Mouse (Mus musculus): ENCODE measurements around the gene Izumo1r. TPM values are rescaled to one million over a fixed set of nuclear protein-coding genes. Genes with fewer than 3 reads are reported as not detected.
A peak's percentile ranks its signal among the peaks of the same experiment; 100 is the strongest.

Izumo1r gene
- polyA plus RNA-seq, 1 experiment from 2014 or later: not detected

DNA sequence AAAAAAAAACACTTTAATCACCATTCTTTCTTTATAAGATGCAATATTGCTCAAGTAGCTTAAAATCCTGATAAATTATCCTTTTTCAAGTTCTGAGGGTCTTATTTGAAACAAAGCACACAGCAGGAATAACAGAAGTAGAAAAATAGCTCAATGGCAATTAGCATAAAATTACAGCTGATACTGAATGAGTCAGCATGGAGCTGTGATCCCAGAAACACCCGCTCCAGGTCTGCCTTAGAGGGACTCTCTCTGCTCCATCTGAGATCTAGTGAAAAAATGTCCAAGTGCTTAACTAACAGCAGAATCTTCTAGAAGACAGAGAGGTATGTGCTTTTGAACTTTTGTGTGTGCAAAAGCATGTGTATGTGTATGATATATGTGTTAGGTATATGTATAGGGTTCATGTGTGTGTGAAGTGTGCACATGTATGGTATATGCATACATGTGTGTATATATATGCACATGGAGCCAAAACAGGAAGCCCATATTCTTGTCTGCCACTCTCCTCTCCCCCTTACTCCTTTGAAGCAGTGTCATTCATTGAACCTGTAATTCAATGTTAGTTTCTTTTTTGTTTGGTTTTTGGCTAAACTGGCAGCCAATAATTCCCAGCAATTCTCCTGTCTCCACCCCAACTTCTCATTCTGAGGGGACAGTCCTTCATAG is 55.3 kb downstream of the Izumo1r start:
- Histone ChIP-seq H3K9me3 (ENCODE audit: control insufficient read depth, low read length) (no peaks in the 10 kb centered on the region), H3K27ac (replicated peaks; ENCODE audit: low read depth, low read length) (no peak overlapping the region), H3K36me3 (ENCODE audit: control insufficient read depth, insufficient read depth, low read length) (no peaks in the 10 kb centered on the region), H3K9ac (replicated peaks; ENCODE audit: low read length) (no peak overlapping the region), H3K27me3 (ENCODE audit: control insufficient read depth, insufficient read depth, low read length) (no peaks in the 10 kb centered on the region), H3K4me3 (replicated peaks; ENCODE audit: low read depth, low read length) (no peak overlapping the region), H3K4me1 (ENCODE audit: control insufficient read depth, insufficient read depth, low read length) (no peaks in the 10 kb centered on the region), H3K4me2 (ENCODE audit: low read length) (no peak overlapping the region)
- 82% methylated on average over 1 of the region's 1 CpGs for WGBS
- ATAC-seq (ENCODE audit: low FRiP score, low TSS enrichment) (no peak), DNase-seq (no peak)

DNA sequence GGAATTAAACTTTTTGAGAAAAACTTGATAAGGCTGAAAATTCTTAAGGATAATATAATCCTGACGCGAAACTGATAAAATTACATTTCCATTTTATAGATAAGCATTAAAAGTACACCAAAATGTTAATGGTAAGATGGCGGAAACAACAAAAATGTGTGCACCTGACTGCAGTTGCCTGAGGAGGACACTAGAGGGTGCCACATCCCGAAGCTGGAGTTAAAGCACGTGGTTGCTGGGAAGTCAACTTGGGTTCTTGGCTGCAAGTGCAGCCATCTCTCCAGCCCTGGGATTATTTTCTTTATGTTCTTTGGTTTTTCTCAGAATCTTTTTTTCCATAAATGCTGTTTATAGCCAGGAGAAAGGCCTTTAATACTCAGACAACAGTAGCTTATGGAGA is 57.3 kb downstream of the Izumo1r start:
- no peaks in the 10 kb centered on the region for H3K36me3 ChIP-seq (ENCODE audit: control insufficient read depth, insufficient read depth, low read length)
- H3K27me3 ChIP-seq (ENCODE audit: control insufficient read depth, insufficient read depth, low read length): no peaks in the 10 kb centered on the region
- no peaks in the 10 kb centered on the region for H3K9me3 ChIP-seq (ENCODE audit: control insufficient read depth, low read length)
- H3K4me3 ChIP-seq (replicated peaks; ENCODE audit: low read depth, low read length): no peak overlapping the region
- DNase-seq: peak; percentile 21
- ATAC-seq (ENCODE audit: low FRiP score, low TSS enrichment): no peak
- WGBS: 48% methylated on average over 5 of the region's 5 CpGs
- H3K4me2 ChIP-seq (ENCODE audit: low read length): no peak overlapping the region
- no peak overlapping the region for H3K9ac ChIP-seq (replicated peaks; ENCODE audit: low read length)
- no peaks in the 10 kb centered on the region for H3K4me1 ChIP-seq (ENCODE audit: control insufficient read depth, insufficient read depth, low read length)
- no peak overlapping the region for H3K27ac ChIP-seq (replicated peaks; ENCODE audit: low read depth, low read length)

DNA sequence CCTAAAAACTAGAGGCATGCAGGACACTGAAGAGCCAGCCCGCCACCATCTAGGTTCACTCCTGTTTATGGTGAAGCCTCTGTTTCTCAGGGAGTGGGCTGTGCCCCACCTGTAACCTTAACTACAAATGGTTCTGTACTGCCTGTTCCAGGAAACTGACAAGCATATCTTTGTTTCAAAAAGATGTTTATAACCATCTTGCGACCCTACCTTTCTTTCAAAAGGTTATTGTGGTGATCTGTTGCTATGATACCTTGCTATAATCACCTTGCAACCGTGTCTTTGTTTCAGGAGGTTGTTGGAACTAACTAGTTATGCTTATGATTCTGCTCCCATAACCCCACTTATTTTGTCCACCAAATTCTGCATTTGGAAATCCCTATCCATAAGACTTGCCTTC is 59.8 kb downstream of the Izumo1r start:
- H3K9ac ChIP-seq (replicated peaks; ENCODE audit: low read length): no peak overlapping the region
- no peak for DNase-seq
- H3K27ac ChIP-seq (replicated peaks; ENCODE audit: low read depth, low read length): no peak overlapping the region
- no peak overlapping the region for H3K4me2 ChIP-seq (ENCODE audit: low read length)
- H3K27me3 ChIP-seq (ENCODE audit: control insufficient read depth, insufficient read depth, low read length): no peaks in the 10 kb centered on the region
- H3K9me3 ChIP-seq (ENCODE audit: control insufficient read depth, low read length): no peaks in the 10 kb centered on the region
- H3K4me3 ChIP-seq (replicated peaks; ENCODE audit: low read depth, low read length): no peak overlapping the region
- WGBS: 93% methylated on average over 3 of the region's 3 CpGs
- H3K4me1 ChIP-seq (ENCODE audit: control insufficient read depth, insufficient read depth, low read length): no peaks in the 10 kb centered on the region
- no peaks in the 10 kb centered on the region for H3K36me3 ChIP-seq (ENCODE audit: control insufficient read depth, insufficient read depth, low read length)
- no peak for ATAC-seq (ENCODE audit: low FRiP score, low TSS enrichment)

DNA sequence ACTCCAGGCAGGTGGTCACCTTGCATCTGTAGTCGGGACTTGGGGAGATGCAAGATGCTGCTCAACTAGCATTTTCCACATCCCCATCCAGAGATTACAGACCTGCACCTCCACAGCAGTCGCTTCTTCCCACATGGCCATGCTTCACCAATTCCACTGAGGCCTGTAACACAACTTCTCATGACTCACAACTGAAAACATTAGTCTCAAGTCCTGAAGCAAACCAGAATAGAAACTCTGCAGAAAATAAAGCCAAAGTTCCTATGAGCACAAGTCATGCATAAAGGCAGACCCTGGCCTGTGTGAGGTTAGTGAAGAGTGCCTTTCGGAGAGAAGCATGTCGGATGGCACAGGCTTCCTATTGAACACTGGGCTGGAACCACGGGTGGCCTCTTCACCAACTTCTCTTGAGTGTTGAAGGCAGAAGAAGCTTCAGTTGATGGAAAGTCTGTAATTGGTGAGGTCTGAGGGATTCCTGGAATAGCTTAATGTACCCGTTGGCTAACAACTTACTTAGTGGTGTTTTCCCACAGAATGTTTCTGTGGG is 60.4 kb downstream of the Izumo1r start:
- no peaks in the 10 kb centered on the region for H3K4me1 ChIP-seq (ENCODE audit: control insufficient read depth, insufficient read depth, low read length)
- ATAC-seq (ENCODE audit: low FRiP score, low TSS enrichment): no peak
- no peak overlapping the region for H3K4me2 ChIP-seq (ENCODE audit: low read length)
- H3K4me3 ChIP-seq (replicated peaks; ENCODE audit: low read depth, low read length): no peak overlapping the region
- no peaks in the 10 kb centered on the region for H3K27me3 ChIP-seq (ENCODE audit: control insufficient read depth, insufficient read depth, low read length)
- no peak overlapping the region for H3K27ac ChIP-seq (replicated peaks; ENCODE audit: low read depth, low read length)
- H3K36me3 ChIP-seq (ENCODE audit: control insufficient read depth, insufficient read depth, low read length): no peaks in the 10 kb centered on the region
- DNase-seq: no peak
- WGBS: 93% methylated on average over 6 of the region's 6 CpGs
- no peaks in the 10 kb centered on the region for H3K9me3 ChIP-seq (ENCODE audit: control insufficient read depth, low read length)
- H3K9ac ChIP-seq (replicated peaks; ENCODE audit: low read length): no peak overlapping the region

DNA sequence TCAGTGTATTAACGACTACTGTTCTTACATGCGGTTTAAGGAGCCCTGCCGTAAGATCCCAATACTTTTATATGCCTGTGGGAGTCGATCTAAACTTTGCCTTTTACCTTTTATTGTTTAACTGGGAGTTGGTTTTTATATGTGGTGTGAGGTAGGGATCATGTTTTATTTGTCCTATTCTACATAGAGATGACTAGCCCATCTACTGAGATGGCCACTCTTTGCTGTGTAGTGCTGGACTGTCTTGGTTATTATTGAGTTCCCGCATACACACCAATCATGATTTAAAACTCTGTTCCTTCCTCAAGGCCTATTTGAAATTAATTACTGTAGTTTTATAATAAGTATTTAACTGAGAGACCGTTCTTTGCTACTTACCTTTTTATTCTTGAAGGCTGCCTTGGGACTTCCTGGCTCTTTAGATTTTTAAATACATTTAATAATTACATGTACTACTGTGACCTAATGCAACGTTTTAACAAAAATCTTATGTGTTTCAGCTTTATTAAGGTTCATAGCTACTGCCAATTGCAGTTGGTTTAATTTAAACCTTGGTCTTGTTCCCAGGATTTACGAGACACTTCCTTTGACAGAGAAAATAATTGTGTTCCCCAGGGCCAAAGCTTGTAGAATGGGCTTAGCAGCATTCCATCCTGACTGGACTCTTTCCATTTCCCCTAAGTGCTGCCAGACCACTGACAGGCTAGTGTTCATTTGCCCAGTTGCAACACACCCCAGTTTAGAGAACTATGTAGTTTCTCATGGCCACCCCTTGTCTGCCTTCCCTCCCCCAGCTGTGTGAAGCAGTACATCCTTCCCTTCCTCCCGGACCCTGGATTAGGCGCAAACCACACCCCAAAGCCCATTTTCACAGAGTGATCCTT is 61.6 kb downstream of the Izumo1r start:
- Histone ChIP-seq H3K9ac (replicated peaks; ENCODE audit: low read length) (no peak overlapping the region), H3K36me3 (ENCODE audit: control insufficient read depth, insufficient read depth, low read length) (no peaks in the 10 kb centered on the region), H3K4me1 (ENCODE audit: control insufficient read depth, insufficient read depth, low read length) (no peaks in the 10 kb centered on the region), H3K27me3 (ENCODE audit: control insufficient read depth, insufficient read depth, low read length) (no peaks in the 10 kb centered on the region), H3K27ac (replicated peaks; ENCODE audit: low read depth, low read length) (no peak overlapping the region), H3K4me3 (replicated peaks; ENCODE audit: low read depth, low read length) (no peak overlapping the region), H3K9me3 (ENCODE audit: control insufficient read depth, low read length) (no peaks in the 10 kb centered on the region), H3K4me2 (ENCODE audit: low read length) (no peak overlapping the region)
- DNase-seq: peak; percentile 18
- 87% methylated on average over 10 of the region's 10 CpGs for WGBS
- ATAC-seq (ENCODE audit: low FRiP score, low TSS enrichment): no peak

DNA sequence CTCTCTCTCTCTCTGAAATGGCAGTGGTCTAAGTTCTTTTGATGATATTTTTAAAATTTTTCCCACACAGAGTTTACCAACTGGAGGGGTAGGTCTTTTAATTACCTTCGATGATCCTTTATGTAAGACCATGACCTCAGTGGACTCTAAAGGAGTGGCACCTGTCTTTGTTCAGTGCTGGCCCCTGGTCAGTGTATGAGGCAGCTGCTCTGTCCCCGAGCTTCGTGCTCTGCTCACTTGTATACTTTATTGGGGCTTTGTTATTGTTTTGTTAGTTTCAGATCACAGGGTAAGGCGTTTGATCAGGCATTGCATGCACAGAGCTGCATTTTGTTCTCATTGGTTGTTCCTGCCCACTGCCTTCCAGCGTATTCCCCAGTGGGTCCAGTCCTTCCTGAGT is 63.8 kb downstream of the Izumo1r start:
- Histone ChIP-seq H3K27me3 (ENCODE audit: control insufficient read depth, insufficient read depth, low read length) (no peaks in the 10 kb centered on the region), H3K4me2 (ENCODE audit: low read length) (no peak overlapping the region), H3K36me3 (ENCODE audit: control insufficient read depth, insufficient read depth, low read length) (0 out of 2 replicates have a peak, but pooled peaks cover 12% of the 10 kb centered on the region), H3K9me3 (ENCODE audit: control insufficient read depth, low read length) (no peaks in the 10 kb centered on the region), H3K4me3 (replicated peaks; ENCODE audit: low read depth, low read length) (no peak overlapping the region), H3K9ac (replicated peaks; ENCODE audit: low read length) (no peak overlapping the region), H3K4me1 (ENCODE audit: control insufficient read depth, insufficient read depth, low read length) (no peaks in the 10 kb centered on the region), H3K27ac (replicated peaks; ENCODE audit: low read depth, low read length) (no peak overlapping the region)
- DNase-seq: no peak
- ATAC-seq (ENCODE audit: low FRiP score, low TSS enrichment): peak; percentile 44; the same call in 1 of the 2 replicates
- 84% methylated on average over 5 of the region's 5 CpGs for WGBS

DNA sequence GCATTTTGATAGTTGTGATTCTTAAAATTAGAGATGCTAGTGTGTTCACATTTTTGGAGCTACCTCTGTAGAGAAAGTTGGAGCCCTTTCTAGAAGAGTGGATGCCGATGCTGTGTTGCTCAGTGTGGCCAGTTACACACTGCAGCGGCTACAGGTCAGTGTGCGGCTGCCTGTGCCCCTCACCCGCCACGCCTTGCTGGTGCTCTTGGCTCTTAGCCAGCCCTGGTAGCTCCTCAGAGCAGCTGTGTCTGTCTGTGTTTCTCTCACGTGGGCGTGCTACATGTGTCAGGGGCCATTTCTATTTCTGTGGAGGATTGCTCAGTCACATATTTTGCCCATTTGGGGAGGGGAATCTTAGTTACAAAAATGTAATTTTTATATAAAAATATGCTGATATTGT is 64.2 kb downstream of the Izumo1r start:
- ATAC-seq (ENCODE audit: low FRiP score, low TSS enrichment): peak; percentile 65
- Histone ChIP-seq H3K9ac (replicated peaks; ENCODE audit: low read length) (no peak overlapping the region), H3K9me3 (ENCODE audit: control insufficient read depth, low read length) (no peaks in the 10 kb centered on the region), H3K27me3 (ENCODE audit: control insufficient read depth, insufficient read depth, low read length) (no peaks in the 10 kb centered on the region), H3K4me2 (ENCODE audit: low read length) (no peak overlapping the region), H3K36me3 (ENCODE audit: control insufficient read depth, insufficient read depth, low read length) (peaks cover 16% of the 10 kb centered on the region; the same call in 1 of the 2 replicates), H3K27ac (replicated peaks; ENCODE audit: low read depth, low read length) (no peak overlapping the region), H3K4me1 (ENCODE audit: control insufficient read depth, insufficient read depth, low read length) (no peaks in the 10 kb centered on the region), H3K4me3 (replicated peaks; ENCODE audit: low read depth, low read length) (no peak overlapping the region)
- 41% methylated on average over 7 of the region's 7 CpGs for WGBS
- peak; percentile 74 for DNase-seq

Measured in midbrain, embryonic 14.5 days (tissue).